Mouse (Mus musculus): ENCODE results near the gene Zc3h7b.

DNA sequence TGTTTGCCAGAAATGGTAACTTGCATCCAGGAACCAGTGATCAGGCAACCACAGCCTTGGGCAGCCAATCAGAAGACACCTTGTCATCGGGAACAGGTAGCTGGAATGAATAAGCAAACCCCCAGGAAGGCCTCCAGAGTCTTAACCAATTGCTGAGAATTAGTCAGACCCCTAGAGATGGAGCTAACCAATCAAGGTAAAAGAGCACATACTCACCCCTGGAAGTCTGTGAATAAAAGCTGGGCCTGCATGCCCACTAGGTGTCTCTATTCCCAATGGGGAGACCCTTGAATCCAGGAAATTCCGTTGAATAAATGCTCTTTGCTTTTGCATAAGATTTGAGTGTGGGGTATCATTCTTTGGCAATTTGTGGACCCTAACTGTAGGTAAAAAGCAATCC, 4.9 kb upstream of the Zc3h7b start:
- TF ChIP-seq ZNF384 (IDR thresholded peaks at IDR 0.05; ENCODE audit: low read depth, low read length): no peak
- TF ChIP-seq ZC3H11A (IDR thresholded peaks at IDR 0.05; ENCODE audit: borderline replicate concordance, low read depth, low read length): no peak
- TF ChIP-seq HCFC1 (IDR thresholded peaks at IDR 0.05; ENCODE audit: borderline replicate concordance, insufficient read depth, low read length): no peak
- TF ChIP-seq CHD2 (IDR thresholded peaks at IDR 0.05; ENCODE audit: low read depth, low read length): peak; percentile 47; the same call in 1 of the 2 replicates
